Mouse (Mus musculus): ENCODE data around the gene Ptges3. TPM values are rescaled to one million over a fixed set of nuclear protein-coding genes. Genes with fewer than 3 reads are reported as not detected.
"Not testable (repeated sequence)": the region's sequence is repeated elsewhere in the genome, so short reads cannot be mapped to it uniquely, and the experiment has no call there.

Ptges3 gene
- total RNA-seq (2021) = 100 to 1,000 TPM; 125 to 132 TPM

DNA sequence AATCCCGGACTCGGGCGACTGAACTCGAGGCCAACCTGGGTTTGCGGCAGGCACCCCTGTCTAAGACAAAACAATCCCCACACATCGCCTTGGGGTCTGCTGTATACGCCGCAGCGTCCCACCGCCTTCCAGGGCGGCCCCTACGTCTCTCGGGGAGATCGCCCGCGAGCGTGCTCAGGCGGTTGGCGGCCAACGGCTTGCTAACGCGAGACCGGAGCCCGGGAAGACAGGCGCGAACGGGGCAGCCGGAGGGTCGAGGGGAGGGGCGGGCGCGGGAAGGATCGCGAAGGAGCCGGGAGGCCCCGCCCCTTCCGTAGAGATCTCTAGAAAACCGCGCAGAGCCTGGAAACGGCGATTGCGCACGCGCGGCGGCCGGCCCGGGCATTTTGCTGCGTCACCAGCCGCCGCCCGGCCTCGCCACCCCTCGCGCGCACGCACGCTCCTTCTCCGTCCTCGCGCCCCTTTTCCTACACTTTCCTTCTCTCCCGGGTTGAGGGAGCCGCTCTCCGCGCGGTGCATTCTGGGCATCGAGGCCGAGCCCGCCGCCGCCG is at the start of gene Ptges3:
Gene Ptges3 (plus strand): TSS at position 354 of the 551 bp plus-strand sequence.
- DNase-seq = peak; percentile 99

DNA sequence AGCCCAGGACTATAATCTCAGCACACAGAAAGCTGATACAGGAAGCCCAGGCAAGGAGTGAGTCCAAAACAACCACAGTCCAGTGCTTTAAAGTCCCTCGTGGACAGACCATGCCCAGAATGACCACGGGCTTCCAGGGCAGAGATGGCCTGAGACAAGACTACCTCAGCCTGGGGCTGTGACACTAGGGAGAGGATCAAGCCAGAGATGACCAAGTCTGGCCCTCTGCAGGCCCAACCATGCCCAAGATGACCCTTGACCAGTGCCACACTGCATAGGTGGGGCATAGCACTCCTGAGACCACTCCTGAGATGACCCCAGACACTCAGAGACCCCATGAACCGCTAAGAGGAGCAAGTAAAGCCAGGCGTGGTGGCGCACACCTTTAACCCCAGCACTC is 49.0 kb upstream of the Ptges3 start:
- no peak for DNase-seq

DNA sequence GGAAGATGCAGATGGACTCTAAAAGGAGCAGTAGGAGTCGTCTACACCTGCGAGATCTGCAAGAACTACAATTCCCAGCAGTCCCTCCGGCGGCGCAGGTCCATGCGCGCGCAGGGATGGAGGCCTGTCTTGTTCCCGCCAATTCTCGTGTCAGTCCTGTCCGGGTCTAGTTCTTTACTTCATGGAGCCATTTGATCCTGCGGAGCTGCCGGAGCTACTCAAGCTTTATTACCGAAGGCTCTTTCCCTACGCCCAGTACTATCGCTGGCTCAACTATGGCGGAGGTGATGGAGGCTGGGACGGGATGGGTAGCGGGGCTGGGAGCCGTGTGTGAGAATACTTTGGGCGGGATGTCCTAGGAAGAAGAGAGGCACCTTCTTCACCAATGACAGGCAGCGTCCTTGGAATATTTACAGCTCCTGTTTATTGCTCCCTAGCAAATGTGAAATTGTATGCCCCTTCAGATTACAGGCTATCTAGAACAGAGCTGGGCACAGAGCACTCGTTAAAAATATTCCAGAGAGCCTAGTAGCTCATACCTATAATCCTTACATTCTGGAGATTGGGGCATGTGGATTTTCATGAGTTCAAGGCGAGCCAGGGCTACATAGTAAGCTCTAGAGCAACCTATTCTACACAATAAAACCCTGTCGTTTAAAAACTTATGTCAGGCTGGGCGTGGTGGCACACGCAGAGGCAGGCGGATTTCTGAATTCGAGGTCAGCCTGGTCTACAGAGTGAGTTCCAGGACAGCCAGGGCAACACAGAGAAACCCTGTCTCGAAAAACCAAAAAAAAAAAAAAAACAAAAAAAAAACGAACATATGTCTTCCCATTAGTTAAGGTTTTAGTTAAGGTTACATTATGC is 43.5 kb upstream of the Ptges3 start, which contains the start of gene Prim1:
Gene Prim1 (plus strand): TSS at position 101 of the 867 bp plus-strand sequence.
- DNase-seq = peak; percentile 78

DNA sequence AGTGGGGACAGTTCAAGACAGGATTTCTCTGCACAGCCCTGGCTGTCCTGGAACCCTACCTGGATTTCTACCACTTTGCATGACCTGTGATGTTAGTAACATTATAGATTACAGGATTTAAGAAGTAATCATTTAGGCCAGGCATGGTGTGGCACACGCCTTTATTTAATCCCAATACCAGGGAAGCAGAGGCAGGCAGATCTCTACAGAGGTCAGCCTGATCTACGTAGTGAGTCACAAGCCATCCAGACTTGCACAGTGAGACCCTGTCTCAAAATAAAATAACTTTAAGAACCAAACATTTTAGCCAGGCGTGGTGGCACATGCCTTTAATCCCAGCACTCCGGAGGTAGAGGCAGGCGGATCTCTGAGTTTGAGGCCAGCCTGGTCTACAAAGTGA is 36.6 kb upstream of the Ptges3 start:
- no peak for DNase-seq

DNA sequence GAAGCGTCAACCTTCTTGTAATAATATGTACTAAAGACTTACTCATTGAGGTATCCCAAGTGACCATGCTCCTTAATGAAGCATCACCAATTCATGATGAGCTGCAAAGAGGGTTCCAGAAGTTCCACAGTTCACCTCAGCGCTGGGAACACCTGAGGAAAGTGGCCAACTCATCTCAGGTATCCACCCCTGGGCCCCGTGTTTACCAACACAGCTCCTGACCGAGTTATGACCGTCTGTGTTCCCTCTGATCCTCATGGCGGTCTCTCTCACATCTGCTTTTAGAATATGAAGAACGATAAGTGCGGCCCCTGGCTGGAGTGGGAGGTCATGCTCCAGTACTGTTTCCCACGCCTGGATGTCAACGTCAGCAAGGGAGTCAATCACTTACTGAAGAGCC is 35.3 kb upstream of the Ptges3 start:
- no peak for DNase-seq

DNA sequence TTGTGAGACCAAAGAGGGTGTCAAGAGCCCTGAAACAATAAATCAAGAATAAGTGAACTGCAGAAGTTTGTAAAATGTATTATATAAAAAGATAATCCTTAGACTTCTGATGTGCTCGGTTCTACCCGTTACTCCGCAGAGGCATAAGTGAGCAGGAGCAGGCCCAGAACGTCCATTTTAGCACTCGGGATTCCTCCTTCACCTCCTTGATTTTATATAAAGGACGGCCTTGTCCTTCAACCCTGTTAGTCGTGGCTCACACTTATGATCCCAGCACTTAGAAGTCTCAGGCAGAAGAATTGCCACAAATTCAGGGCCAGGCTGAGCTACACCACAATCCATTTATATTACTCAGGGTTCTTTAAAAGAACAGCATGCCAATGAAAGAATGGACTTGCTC is 28.8 kb upstream of the Ptges3 start:
- DNase-seq = no peak

DNA sequence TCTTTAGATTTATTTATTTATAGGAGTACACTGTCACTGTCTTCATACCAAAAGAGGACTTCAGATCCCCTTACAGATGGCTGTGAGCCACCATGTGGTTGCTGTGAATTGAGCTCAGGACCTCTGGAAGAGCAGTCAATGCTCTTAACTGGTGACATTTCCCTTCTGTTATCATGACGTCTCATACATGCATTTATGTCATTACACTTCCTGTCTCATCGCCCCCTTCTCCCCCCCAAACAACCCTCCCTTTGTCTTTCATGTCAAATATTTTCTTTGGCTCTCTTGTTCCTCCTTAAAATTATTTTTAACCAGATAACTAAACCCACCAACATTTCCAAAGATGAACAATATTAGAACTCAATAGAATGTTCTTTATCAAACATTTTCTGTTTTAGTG is 27.9 kb upstream of the Ptges3 start:
- no peak for DNase-seq

DNA sequence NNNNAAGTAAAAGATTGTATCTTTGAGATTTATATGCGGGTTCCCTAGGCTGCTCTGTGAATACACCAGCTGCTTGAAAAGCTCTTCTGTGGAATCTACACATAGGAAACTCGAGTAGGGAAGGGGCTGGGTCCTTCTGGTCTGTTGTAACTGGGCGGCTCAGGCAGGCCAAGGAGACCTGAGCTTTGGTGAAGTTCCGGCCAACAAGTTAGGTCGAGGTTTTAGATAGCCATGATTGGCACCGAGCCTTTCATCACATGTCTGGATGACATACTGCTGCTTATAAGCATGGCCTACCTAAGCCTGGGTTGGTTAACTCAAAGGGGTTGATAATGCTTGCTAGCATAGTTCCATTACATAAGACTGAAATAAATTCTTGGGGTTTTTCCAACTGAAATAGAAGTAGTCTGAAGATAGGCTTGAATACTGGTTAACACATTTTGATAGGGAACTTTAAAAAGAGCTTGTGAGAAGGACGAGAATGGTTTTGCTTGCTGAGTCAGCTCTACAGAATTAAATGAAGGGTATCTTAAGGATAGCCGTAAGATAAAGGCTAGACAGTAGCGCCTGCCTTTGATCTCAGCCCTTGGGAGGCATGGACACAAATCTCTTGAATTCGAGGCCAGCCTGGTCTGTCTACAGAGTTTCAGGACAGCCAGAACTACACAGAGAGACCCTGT is 21.9 kb upstream of the Ptges3 start:
- peak; percentile 83 for DNase-seq

DNA sequence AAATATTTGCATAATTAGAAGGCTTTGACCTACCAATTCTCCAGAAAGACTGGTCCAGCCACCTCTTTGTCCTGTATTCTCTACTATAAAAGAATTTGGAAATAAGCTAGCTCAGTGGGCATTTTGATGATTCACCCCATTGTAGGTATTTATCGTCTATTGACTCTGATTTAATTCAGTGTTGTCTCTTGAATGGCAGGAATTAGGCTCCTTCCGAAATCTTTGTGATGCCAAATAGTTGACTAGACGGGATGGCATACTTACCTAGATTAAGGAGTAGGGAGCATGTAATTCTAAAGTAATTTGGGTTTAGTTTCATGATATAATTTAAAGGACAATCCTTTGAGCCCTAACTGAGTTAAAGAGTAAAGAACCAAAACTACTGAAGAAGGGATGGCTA is 20.8 kb upstream of the Ptges3 start:
- no peak for DNase-seq

DNA sequence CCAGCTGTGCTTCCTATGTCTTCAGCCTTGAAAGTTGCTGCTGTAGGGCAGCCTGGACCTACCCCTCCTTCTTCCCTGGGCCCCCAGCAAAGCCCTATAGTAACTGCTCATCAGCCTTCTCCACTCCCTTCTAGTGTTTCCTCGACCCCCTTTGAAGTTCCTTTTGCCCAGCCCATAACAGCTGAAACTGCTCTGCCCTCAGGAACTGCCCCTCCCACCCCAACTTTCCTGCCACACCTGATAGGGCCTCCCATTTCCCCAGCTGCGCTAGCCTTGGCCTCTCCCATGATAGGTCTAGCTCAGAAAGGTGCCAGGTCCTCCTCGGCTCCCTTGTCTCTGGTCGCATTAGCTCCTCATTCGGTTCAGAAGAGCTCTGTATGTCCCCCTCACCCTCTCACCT is 19.6 kb upstream of the Ptges3 start:
- DNase-seq = no peak

DNA sequence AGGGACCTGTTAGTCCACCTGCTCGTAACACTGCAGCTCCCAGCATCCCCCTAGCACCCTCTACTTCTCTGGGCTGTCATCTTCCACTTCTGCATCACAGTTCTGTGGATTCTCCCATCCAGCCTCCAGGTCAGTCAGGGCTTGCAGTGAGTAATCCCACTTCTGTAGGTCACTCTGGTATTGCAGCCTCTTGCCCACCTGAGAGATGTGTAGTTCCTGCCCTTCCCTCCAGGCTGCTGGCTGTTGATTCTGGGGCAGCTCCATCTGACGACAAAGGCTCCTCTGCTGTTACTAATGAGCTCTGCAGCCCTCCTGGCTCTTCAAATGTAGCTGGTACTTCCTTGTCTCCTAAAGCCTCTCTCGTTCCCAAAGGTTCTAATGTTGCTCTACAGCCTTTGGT is 18.9 kb upstream of the Ptges3 start:
- no peak for DNase-seq

DNA sequence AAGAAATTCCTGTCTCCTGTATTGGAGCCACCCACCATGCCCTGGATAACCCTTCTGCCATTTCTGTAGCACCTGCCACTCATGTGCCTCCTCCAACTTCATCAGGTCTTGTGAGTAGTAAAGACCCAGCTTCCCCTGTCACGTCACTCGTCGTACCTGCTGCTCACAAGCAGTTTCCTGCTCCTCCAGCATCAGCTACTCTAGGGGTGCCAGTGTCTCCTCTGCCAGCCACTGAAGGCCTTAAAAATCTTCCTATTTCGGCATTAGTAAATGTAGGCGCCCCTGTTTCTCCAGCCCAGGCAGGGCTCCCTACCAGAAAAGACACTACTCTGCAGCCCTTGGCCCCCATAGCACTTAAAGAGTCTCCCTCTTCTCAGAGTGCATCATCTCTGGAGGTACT is 18.5 kb upstream of the Ptges3 start:
- no peak for DNase-seq

DNA sequence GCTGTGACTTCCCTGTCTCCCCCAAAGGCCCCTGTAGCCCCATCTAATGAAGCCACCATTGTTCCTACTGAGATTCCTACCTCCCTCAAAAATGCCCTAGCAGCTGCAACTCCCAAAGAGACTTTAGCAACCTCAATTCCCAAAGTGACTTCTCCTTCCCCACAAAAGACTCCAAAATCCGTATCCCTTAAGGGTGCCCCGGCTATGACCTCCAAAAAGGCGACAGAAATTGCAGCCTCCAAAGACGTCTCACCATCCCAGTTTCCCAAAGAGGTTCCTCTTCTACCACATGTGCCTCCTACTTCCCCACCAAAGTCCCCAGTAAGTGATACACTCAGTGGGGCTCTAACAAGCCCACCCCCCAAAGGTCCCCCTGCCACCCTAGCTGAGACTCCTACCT is 17.1 kb upstream of the Ptges3 start:
- DNase-seq = no peak

DNA sequence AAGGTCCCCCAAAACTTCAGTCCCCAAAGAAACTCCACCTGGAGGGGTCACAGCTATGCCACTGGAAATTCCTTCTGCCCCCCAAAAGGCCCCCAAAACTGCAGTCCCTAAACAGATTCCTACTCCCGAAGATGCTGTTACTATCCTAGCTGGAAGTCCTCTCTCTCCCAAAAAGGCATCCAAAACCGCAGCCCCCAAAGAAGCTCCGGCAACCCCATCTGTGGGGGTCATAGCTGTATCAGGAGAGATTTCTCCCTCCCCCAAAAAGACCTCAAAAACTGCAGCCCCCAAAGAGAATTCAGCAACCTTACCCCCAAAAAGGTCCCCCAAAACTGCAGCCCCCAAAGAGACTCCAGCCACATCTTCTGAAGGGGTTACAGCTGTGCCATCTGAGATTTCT is 16.3 kb upstream of the Ptges3 start:
- no peak for DNase-seq

DNA sequence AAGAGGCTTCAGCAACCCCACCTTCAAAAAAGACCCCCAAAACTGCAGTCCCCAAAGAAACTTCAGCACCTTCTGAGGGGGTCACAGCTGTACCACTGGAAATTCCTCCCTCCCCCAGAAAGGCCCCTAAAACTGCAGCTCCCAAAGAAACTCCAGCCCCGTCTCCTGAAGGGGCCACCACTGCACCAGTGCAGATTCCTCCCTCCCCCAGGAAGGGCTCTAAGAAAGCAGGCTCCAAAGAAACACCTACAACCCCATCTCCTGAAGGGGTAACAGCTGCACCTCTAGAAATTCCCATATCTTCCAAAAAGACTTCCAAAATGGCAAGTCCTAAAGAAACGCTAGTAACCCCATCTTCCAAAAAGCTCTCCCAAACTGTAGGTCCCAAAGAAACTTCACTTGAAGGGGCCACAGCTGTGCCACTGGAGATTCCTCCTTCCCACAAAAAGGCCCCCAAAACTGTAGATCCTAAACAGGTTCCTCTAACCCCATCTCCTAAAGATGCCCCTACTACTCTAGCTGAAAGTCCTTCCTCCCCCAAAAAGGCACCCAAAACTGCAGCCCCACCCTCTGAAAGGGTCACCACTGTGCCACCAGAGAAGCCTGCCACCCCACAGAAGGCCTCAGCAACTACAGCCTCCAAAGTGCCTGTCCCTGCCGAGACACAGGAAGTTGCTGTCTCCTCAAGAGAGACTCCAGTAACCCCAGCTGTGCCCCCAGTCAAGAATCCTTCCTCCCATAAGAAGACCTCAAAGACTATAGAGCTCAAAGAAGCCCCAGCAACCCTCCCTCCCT is 15.5 kb upstream of the Ptges3 start:
- no peak for DNase-seq

DNA sequence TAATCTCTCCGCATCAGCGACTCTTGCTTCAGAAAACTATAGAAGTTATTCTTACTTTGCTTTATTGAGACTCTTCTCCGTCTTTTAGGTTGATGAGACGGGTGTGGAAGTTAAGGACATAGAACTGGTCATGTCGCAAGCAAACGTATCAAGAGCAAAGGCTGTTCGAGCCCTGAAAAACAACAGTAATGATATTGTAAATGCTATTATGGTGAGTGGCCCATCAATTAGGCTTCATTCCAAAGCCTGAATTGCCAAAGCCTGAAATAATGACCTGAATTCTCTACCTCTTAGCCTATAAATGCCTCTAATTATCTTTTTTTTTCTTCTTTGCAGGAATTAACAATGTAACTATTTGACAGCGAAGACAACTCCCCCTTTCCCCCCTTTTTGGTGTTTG is 10.6 kb upstream of the Ptges3 start:
- DNase-seq = no peak

DNA sequence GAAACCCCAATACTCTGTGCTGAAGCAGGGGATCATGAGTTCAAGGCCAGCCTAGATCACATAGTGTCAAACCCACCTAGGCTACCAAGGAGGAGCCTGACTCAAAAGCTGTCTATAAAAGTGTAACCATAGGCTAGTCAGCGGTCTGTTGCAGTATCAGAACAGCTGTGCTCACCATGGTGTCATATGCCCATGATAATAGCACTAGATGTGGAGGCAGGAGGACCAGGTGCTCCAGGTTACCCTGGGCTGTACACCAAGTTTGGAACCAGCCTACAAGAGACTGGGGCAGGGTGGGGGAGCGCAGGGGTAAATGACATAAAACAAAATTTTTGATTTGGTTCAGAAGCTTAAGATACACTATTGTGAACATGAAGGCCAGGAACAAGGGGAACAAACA is 9.0 kb upstream of the Ptges3 start:
- no peak for DNase-seq

DNA sequence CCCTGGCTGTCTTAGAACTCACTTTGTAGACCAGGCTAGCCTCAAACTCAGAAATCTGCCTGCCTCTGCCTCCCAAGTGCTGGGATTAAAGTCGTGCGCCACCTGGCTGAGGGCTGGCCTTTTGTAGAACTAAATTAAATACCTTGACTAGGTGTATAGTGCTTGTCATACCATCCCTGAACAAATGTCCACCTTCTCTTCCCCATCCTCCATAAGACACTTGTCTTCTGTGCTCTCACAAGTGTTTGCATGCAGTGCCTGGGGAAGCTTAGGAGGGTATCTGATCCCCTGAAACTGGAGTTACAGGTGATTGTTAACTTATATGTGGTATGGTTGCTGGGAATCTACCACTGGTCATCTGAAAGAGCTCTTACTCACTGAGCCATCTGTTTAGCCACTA is 8.4 kb upstream of the Ptges3 start:
- DNase-seq = no peak

DNA sequence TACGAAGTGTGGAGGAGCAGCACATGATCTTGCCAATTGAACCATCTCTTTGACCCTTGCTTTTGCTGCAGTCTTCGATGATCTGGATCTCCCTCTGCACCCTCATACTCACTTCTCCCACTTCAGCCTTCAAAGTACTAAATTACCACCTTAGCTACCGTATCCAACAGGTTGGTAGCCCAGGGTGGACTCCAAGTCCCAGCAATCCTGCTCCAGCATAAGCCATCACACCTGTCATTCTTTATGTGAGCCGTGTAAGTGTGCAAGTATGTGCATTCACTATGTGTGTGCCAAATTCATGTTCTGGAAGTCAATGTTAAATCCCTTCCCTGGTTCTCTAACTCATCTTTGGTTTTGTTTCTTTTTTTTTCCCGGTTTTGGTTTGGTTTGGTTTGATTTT is 7.2 kb upstream of the Ptges3 start:
- no peak for DNase-seq

DNA sequence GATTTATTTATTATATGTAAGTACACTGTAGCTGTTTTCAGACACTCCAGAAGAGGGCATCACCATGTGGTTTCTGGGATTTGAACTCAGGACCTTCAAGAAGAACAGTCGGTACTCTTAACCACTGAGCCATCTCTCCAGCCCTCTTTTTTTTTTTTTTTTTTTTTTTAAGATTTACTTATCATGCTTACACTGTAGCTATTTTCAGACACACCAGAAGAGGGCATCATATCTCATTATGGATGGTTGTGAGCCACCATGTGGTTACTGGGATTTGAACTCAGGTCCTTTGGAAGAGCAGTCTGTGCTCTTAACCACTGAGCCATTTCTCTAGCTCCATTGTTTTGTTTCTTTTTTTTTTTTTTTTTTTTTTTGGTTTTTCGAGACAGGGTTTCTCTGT is 6.6 kb upstream of the Ptges3 start:
- not testable (repeated sequence) for DNase-seq

DNA sequence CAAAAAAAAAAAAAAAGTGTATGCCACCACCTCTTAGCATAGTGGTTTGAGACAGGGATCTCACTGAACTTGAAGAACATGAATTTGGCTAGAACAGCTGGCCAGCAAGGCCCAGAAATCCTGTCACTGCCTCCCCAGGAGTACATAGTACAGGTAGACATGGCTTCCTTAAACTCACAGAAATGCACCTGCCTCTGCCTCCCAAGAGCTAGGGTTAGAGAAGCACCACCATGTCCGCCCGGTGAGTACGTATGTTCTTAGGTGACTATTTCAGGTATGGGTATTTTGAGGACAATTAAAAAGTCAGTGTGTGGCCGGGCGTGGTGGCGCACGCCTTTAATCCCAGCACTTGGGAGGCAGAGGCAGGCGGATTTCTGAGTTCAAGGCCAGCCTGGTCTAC is 5.8 kb upstream of the Ptges3 start:
- no peak for DNase-seq

DNA sequence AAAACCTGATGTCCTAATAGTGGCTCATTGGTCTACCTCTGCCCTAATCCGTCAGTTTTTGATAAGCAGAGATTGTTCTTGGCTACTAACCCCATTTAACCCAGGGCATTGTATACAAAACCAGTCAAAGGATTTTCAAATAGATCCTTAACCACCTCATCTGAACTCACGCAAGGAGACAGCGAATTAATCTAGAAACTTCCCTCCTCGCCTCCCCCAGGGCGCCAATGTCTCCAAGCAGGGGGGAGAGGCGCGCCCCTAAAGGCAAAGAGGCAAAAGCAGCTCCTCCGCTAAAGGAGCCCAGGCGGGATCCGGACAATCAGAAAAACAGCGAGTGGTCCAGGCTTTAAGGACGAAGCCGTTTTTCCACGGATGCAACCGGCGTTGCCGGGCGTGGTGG is 570 bp upstream of the Ptges3 start:
- DNase-seq = no peak
